Mouse (Mus musculus) ES-CJ7 (cell line): ENCODE measurements around the gene Tas1r1.
A peak's percentile ranks its signal among the peaks of the same experiment; 100 is the strongest.

ENCODE experiments used
- DNase-seq: peaks from one replicate; pipeline ENCODE4 v3.0.0; 2011; ENCODE audit warnings: low read depth, low spot score

Gene Tas1r1

GRCm38 (mm10) chr4:151988342-151989109 is 49.8 kb downstream of the Tas1r1 start, which contains the start of gene Thap3:
Thap3 (minus strand) TSS chr4:151988997.
- peak; percentile 60 for DNase-seq

GRCm38 (mm10) chr4:151988014-151988341 is 50.4 kb downstream of the Tas1r1 start:
- DNase-seq: no peak

- DNase-seq: no peak
Observed at GRCm38 (mm10) chr4:151986650-151987049, 51.7 kb downstream of the Tas1r1 start.

- DNase-seq: no peak
Observed at GRCm38 (mm10) chr4:151985886-151986285, 52.5 kb downstream of the Tas1r1 start.

GRCm38 (mm10) chr4:151983560-151983959 is 54.8 kb downstream of the Tas1r1 start:
- DNase-seq: no peak

GRCm38 (mm10) chr4:151983043-151983442 is 55.3 kb downstream of the Tas1r1 start:
- DNase-seq: no peak

GRCm38 (mm10) chr4:151981363-151981762 is 57.0 kb downstream of the Tas1r1 start:
- peak; percentile 77 for DNase-seq

GRCm38 (mm10) chr4:151980699-151981098 is 57.7 kb downstream of the Tas1r1 start:
- peak; percentile 59 for DNase-seq
